10 mouse cellular contexts compared by ENCODE assay signal in genomic region chr14:14599586-14599985, GRCm38 (mm10).
DNase-seq lines count a peak whose midpoint lies in the region; ATAC-seq lines count a peak whose summit lies in the region.
"Had no signal": no experiment of that assay in that cellular context is flagged by ENCODE, and none has a peak within 500 bp of the region (broad histone marks: within the 10 kb centered on the region; RNA-seq: fewer than 3 reads in every experiment).

No protein-coding gene starts in this region.

- peak; percentile 8 for DNase-seq in kidney, postnatal 10 days
- no peak for DNase-seq in kidney, adult 9 months
- peak; percentile 12 for DNase-seq in embryo, embryonic 10.5 days (ENCODE audit: low spot score)
- DNase-seq in cerebellum, adult 11-12 months: no peak
- DNase-seq in left cerebral cortex, adult 8-10 months (ENCODE audit: low spot score in 2 of 2): no peak
- DNase-seq: cerebellum, adult 9-10 months; right cerebral cortex, postnatal 4 days; thymus, postnatal 25 days had no signal

- peak; percentile 12 for ATAC-seq in granulocyte monocyte progenitor cell, adult 5-6 weeks (replicated peaks; ENCODE audit: poor library complexity, severe bottlenecking)
- ATAC-seq in megakaryocyte progenitor cell, adult 5-6 weeks (replicated peaks; ENCODE audit: poor library complexity): peak; percentile 19

Comparison
In these comparisons a context has a peak if more than half of its experiments do, and no peak if none do; other contexts are left out.
1. DNase-seq: peak in kidney, postnatal 10 days (single experiment) and embryo, embryonic 10.5 days (single experiment); none in kidney, adult 9 months (single experiment), cerebellum, adult 11-12 months (single experiment) and left cerebral cortex, adult 8-10 months (0 of 2).